ENCODE assay signal across 8 mouse cellular contexts in genomic region chr4:93334636-93335117, GRCm38 (mm10). TPM values are rescaled to one million over a fixed set of nuclear protein-coding genes. Genes with fewer than 3 reads are reported as not detected.
DNase-seq lines count a peak whose midpoint lies in the region; ATAC-seq lines count a peak whose summit lies in the region.

No protein-coding gene starts in this region.

- peak; percentile 90 for ATAC-seq in hindbrain, embryonic 13.5 days (ENCODE audit: low FRiP score)

- peak overlapping the region; percentile 74 for H3K4me3 ChIP-seq in hindbrain, embryonic 13.5 days

- no peaks in the 10 kb centered on the region for H3K27me3 ChIP-seq in hindbrain, embryonic 13.5 days

- peak overlapping the region; percentile 92 for H3K9ac ChIP-seq in hindbrain, embryonic 13.5 days

- no peaks in the 10 kb centered on the region for H3K36me3 ChIP-seq in hindbrain, embryonic 13.5 days

- H3K9me3 ChIP-seq in hindbrain, embryonic 13.5 days, result no peaks in the 10 kb centered on the region

- peaks cover 5% of the 10 kb centered on the region for H3K4me1 ChIP-seq in hindbrain, embryonic 13.5 days (replicated peaks)

- under 1% methylated on average over 48 of the region's 49 CpGs for WGBS in hindbrain, embryonic 13.5 days

- H3K27ac ChIP-seq in hindbrain, embryonic 13.5 days, result peak overlapping the region; percentile 98

- DNase-seq in R1 (ENCODE audit: low read depth, low spot score), result peak; percentile 83
- peak; percentile 87 for DNase-seq in cerebellum, postnatal 14 days
- peak; percentile 47 to 50 for DNase-seq in frontal cortex, postnatal 14 days (ENCODE audit: low spot score in 2 of 2)
- peak; percentile 56 to 67 for DNase-seq in layer of hippocampus, postnatal 25 days (ENCODE audit: extremely low spot score in 1 of 2, low spot score in 1 of 2)
- peak; percentile 80 for DNase-seq in lung, postnatal 14 days
- DNase-seq in retina, embryonic 14.5 days (ENCODE audit: low spot score), result peak; percentile 79
- peak; percentile 82 for DNase-seq in thymus, postnatal 4 days

- peak overlapping the region; percentile 90 for H3K4me2 ChIP-seq in hindbrain, embryonic 13.5 days

RNA-seq across cellular contexts. Expression of gene Tusc1, which starts 0.6 kb away (rescaled TPM):
- 8.9 and 10.4 TPM in 2 replicates for polyA plus RNA-seq in hindbrain, embryonic 13.5 days (2015; fragmentation: Nextera tagmentation; extraction: Ambion mirVana)
- total RNA-seq in layer of hippocampus, postnatal 25 days (2021), result 10 to 100 TPM; 13.9 to 15.2 TPM

Comparison
In these comparisons a context has a peak if more than half of its experiments do, and no peak if none do; other contexts are left out.
1. Peak in every context shown above with its lines: DNase-seq, ATAC-seq, H3K4me3 ChIP-seq and H3K27ac ChIP-seq.